Mouse (Mus musculus) C2C12 (cell line): Measurements from ENCODE around the gene Rgs14. TPM values are rescaled to one million over a fixed set of nuclear protein-coding genes. Genes with fewer than 3 reads are reported as not detected.

ENCODE experiments used
- H3K27me3 ChIP-seq: one replicate; pipeline ENCODE4 v1.6.1; 2011; ENCODE audit not compliant: control insufficient read depth, insufficient read depth, insufficient read length
- H3K36me3 ChIP-seq: one replicate; pipeline ENCODE4 v1.6.1; 2011; ENCODE audit not compliant: control insufficient read depth, insufficient read depth
- H3K4me3 ChIP-seq: one replicate; pipeline ENCODE4 v1.5.1; 2011; ENCODE audit warnings: mild to moderate bottlenecking, control low read depth; ENCODE audit not compliant: poor library complexity, insufficient read depth, severe bottlenecking
- H3K79me2 ChIP-seq: one replicate; pipeline ENCODE4 v1.6.1; 2011; ENCODE audit not compliant: control insufficient read depth, insufficient read depth
- H3K79me3 ChIP-seq: one replicate; pipeline ENCODE4 v1.6.1; 2011; ENCODE audit warnings: low read depth, control low read depth
- H3ac ChIP-seq: one replicate; pipeline ENCODE3; 2011; ENCODE audit warnings: low read depth; ENCODE audit not compliant: control insufficient read depth, insufficient read length
- CEBPB ChIP-seq: IDR thresholded peaks from one replicate; pipeline ENCODE4 v1.6.1; 2011; ENCODE audit warnings: low read depth, mild to moderate bottlenecking, control low read depth, moderate library complexity
- CTCF ChIP-seq: IDR thresholded peaks from one replicate; pipeline ENCODE4 v1.5.1; 2011; ENCODE audit not compliant: control insufficient read depth, insufficient read depth, insufficient read length
- FOSL1 ChIP-seq: IDR thresholded peaks from one replicate; pipeline ENCODE4 v1.8.0; 2011; ENCODE audit warnings: mild to moderate bottlenecking, low read length; ENCODE audit not compliant: poor library complexity, insufficient read depth, severe bottlenecking
- MAX ChIP-seq: IDR thresholded peaks from one replicate; pipeline ENCODE4 v1.6.1; 2011; ENCODE audit warnings: mild to moderate bottlenecking, control low read depth
- MYOD1 ChIP-seq: IDR thresholded peaks from one replicate; pipeline ENCODE4 v1.6.1; 2011; ENCODE audit warnings: low read depth; ENCODE audit not compliant: control insufficient read depth, insufficient read length
- MYOG ChIP-seq: IDR thresholded peaks from one replicate; pipeline ENCODE4 v1.6.1; 2011; ENCODE audit not compliant: control insufficient read depth, insufficient read length; ENCODE audit errors: extremely low read depth
- USF1 ChIP-seq: IDR thresholded peaks from one replicate; pipeline ENCODE4 v1.6.1; 2011; ENCODE audit warnings: low read depth, mild to moderate bottlenecking, control low read depth, moderate library complexity
- polyA plus RNA-seq: library from polyadenylated mRNA; unstranded; fragments of >200 nt; fragmentation: generic; extraction: Trizol; gene quantifications from one replicate; pipeline ENCODE4 v1.2.1, GENCODE M21; 2012; ENCODE audit warnings: missing spikeins

The Rgs14 gene
- polyA plus RNA-seq, 1 experiment: 0.08 TPM

GRCm38 (mm10) chr13:55420933-55421800 lies 51.6 kb downstream of the Rgs14 start:
- no peaks in the 10 kb centered on the region for H3K36me3 ChIP-seq
- H3ac ChIP-seq: no peak overlapping the region
- no peaks in the 10 kb centered on the region for H3K79me3 ChIP-seq
- peaks cover 25% of the 10 kb centered on the region for H3K27me3 ChIP-seq
- no peaks in the 10 kb centered on the region for H3K79me2 ChIP-seq
- no peak overlapping the region for H3K4me3 ChIP-seq
- TF ChIP-seq FOSL1 (no peak), CTCF (peak; percentile 59), CEBPB (no peak), MAX (no peak), USF1 (no peak)

GRCm38 (mm10) chr13:55426613-55427012 lies 57.1 kb downstream of the Rgs14 start, which contains the start of gene F12:
Gene F12 (minus strand): TSS chr13:55426793.
- no peak for TF ChIP-seq FOSL1
- no peak for TF ChIP-seq MYOG
- TF ChIP-seq MAX: no peak
- TF ChIP-seq USF1: no peak
- no peak for TF ChIP-seq CTCF
- TF ChIP-seq MYOD1: no peak
- TF ChIP-seq CEBPB: no peak
- peaks cover 7% of the 10 kb centered on the region for H3K27me3 ChIP-seq
- H3K4me3 ChIP-seq: no peak within 1 kb of the TSS
- no peaks in the 10 kb centered on the region for H3K79me3 ChIP-seq
- no peaks in the 10 kb centered on the region for H3K36me3 ChIP-seq
- no peak within 1 kb of the TSS for H3ac ChIP-seq
- no peaks in the 10 kb centered on the region for H3K79me2 ChIP-seq

- Histone ChIP-seq H3K36me3 (no peaks in the 10 kb centered on the region), H3K79me3 (no peaks in the 10 kb centered on the region), H3K27me3 (peaks cover 4% of the 10 kb centered on the region), H3K79me2 (no peaks in the 10 kb centered on the region), H3K4me3 (no peak overlapping the region), H3ac (no peak overlapping the region)
- TF ChIP-seq MYOG (no peak), CTCF (no peak), FOSL1 (no peak), CEBPB (no peak), MYOD1 (no peak), USF1 (no peak), MAX (no peak)
Measured at GRCm38 (mm10) chr13:55429226-55429888, 59.8 kb downstream of the Rgs14 start.

GRCm38 (mm10) chr13:55430566-55430965 lies 61.0 kb downstream of the Rgs14 start:
- no peak overlapping the region for H3ac ChIP-seq
- no peaks in the 10 kb centered on the region for H3K36me3 ChIP-seq
- no peaks in the 10 kb centered on the region for H3K79me3 ChIP-seq
- peaks cover 4% of the 10 kb centered on the region for H3K27me3 ChIP-seq
- H3K79me2 ChIP-seq: no peaks in the 10 kb centered on the region
- TF ChIP-seq CEBPB: no peak
- H3K4me3 ChIP-seq: no peak overlapping the region

- H3K27me3 ChIP-seq: no peaks in the 10 kb centered on the region
- no peaks in the 10 kb centered on the region for H3K79me2 ChIP-seq
- no peaks in the 10 kb centered on the region for H3K79me3 ChIP-seq
- TF ChIP-seq MYOG: no peak
- no peak for TF ChIP-seq CTCF
- TF ChIP-seq MAX: no peak
- no peak overlapping the region for H3K4me3 ChIP-seq
- H3K36me3 ChIP-seq: no peaks in the 10 kb centered on the region
- no peak overlapping the region for H3ac ChIP-seq
Measured at GRCm38 (mm10) chr13:55431889-55432685, 62.6 kb downstream of the Rgs14 start.

Other genes starting within 250 kb of the Rgs14 start
- not detected for gene Gm17617, start 236.2 kb upstream of the Rgs14 start, polyA plus RNA-seq
- gene Fgfr4, start 217.1 kb upstream of the Rgs14 start, polyA plus RNA-seq: 2.8 TPM
- gene Nsd1, start 159.9 kb upstream of the Rgs14 start, polyA plus RNA-seq: 10.5 TPM
- 499 TPM for gene Prelid1, start 49.2 kb upstream of the Rgs14 start, polyA plus RNA-seq
- gene Rab24, start 47.8 kb upstream of the Rgs14 start, polyA plus RNA-seq: 54.3 TPM
- 49.8 TPM for gene Mxd3, start 39.9 kb upstream of the Rgs14 start, polyA plus RNA-seq
- 81.4 TPM for gene Lman2, start 6.9 kb upstream of the Rgs14 start, polyA plus RNA-seq
- gene Slc34a1, start 28.5 kb downstream of the Rgs14 start, polyA plus RNA-seq: not detected
- not detected for gene Pfn3, start 45.5 kb downstream of the Rgs14 start, polyA plus RNA-seq
- gene F12, start 57.1 kb downstream of the Rgs14 start, polyA plus RNA-seq: not detected
- gene Grk6, start 75.3 kb downstream of the Rgs14 start, polyA plus RNA-seq: 81.9 TPM
- gene Prr7, start 94.5 kb downstream of the Rgs14 start, polyA plus RNA-seq: 10.8 TPM
- 87.7 TPM for gene Dbn1, start 118.4 kb downstream of the Rgs14 start, polyA plus RNA-seq
- 344 TPM for gene Pdlim7, start 143.9 kb downstream of the Rgs14 start, polyA plus RNA-seq
- gene Dok3, start 159.6 kb downstream of the Rgs14 start, polyA plus RNA-seq: 0.83 TPM
- 65.4 TPM for gene Ddx41, start 166.9 kb downstream of the Rgs14 start, polyA plus RNA-seq
- 15.9 TPM for gene Fam193b, start 201.4 kb downstream of the Rgs14 start, polyA plus RNA-seq
- 191 TPM for gene Tmed9, start 204.0 kb downstream of the Rgs14 start, polyA plus RNA-seq
- 16.1 TPM for gene B4galt7, start 230.2 kb downstream of the Rgs14 start, polyA plus RNA-seq